Mouse (Mus musculus) gastrocnemius, adult 18-20 months (tissue): ENCODE data around the gene Cnga2. TPM values are rescaled to one million over a fixed set of nuclear protein-coding genes. Genes with fewer than 3 reads are reported as not detected.

Experiments used
- DNase-seq: peaks from one replicate; pipeline ENCODE4 v3.0.0; 2021; ENCODE audit warnings: low spot score
- total RNA-seq, 2 experiments: library from RNA; stranded (reverse); gene quantifications; 2 replicates each; pipeline ENCODE4 v1.2.3; 2021

The Cnga2 gene
- total RNA-seq, 2 experiments from 2014 or later, result not detected

DNA sequence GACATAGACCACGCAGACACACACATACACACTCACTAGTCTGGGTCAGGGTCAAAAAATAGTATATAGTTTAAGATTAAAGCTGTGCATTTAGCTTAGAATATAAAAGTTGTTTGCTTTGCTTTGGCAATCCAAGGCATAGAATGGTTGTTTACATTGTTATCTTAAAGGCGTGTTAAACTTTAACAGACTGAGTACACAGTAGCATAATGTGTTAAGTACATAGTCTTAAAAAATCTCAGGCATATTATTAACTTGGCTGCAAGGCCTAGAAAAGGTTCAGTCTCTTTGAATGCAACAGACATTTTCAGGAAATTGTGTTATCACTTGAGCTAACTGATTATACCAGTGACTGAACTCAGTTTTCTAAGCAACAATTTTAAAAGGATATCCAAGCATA lies 56.3 kb downstream of the Cnga2 start:
- DNase-seq, result no peak

Other genes starting within 250 kb of the Cnga2 start
- 10 to 100 TPM; 21.2 to 23.1 TPM for gene Vma21, start 175.9 kb upstream of the Cnga2 start, total RNA-seq
- under 1 TPM in 1 of 2 experiments, not detected in 1; 0.14 TPM for gene Gm1141, start 70.8 kb upstream of the Cnga2 start, total RNA-seq
- 1 to 10 TPM; 1.9 to 2.9 TPM for gene Prrg3, start 29.2 kb upstream of the Cnga2 start, total RNA-seq
- gene Fate1, start 18.9 kb upstream of the Cnga2 start, total RNA-seq, result not detected
- not detected for gene Magea4, start 230.2 kb downstream of the Cnga2 start, total RNA-seq